In genomic region chr4:134494780-134495545, GRCm38 (mm10) we compare ENCODE assay signal across 8 mouse cellular contexts. TPM values are rescaled to one million over a fixed set of nuclear protein-coding genes. Genes with fewer than 3 reads are reported as not detected.
DNase-seq lines count a peak whose midpoint lies in the region; ATAC-seq and TF ChIP-seq lines count a peak whose summit lies in the region.
"Had no signal": no experiment of that assay in that cellular context is flagged by ENCODE, and none has a peak within 500 bp of the region (broad histone marks: within the 10 kb centered on the region; RNA-seq: fewer than 3 reads in every experiment).

No protein-coding gene starts in this region.

- H3K4me1 ChIP-seq in neural tube, embryonic 13.5 days (replicated peaks): peaks cover 38% of the 10 kb centered on the region
- H3K4me1 ChIP-seq in neural tube, embryonic 15.5 days: peaks cover 35% of the 10 kb centered on the region
- H3K4me1 ChIP-seq in liver, embryonic 14.5 days (replicated peaks; ENCODE audit: control insufficient read depth in 2 of 2, insufficient read depth in 2 of 2, low read length in 1 of 2): peaks cover 25 to 37% of the 10 kb centered on the region in 2 experiments
- H3K4me1 ChIP-seq in small intestine, adult 2 months (ENCODE audit: control insufficient read depth, insufficient read depth, insufficient read length, low read length): peaks cover 46% of the 10 kb centered on the region

- no peak overlapping the region for H3K4me2 ChIP-seq in neural tube, embryonic 13.5 days
- H3K4me2 ChIP-seq in neural tube, embryonic 15.5 days: no peak overlapping the region
- peak overlapping the region; percentile 11; the same call in 1 of the 2 replicates for H3K4me2 ChIP-seq in liver, embryonic 14.5 days (ENCODE audit: low read depth)

- TF ChIP-seq CTCF in liver, embryonic 14.5 days (IDR thresholded peaks at IDR 0.05; ENCODE audit: low read depth): no peak
- no peak for TF ChIP-seq CTCF in small intestine, adult 2 months (IDR thresholded peaks at IDR 0.05; ENCODE audit: extremely low read depth, insufficient read length, insufficient replicate concordance, low read depth, low read length)

- H3K4me3 ChIP-seq in neural tube, embryonic 13.5 days: no peak overlapping the region
- H3K4me3 ChIP-seq in neural tube, embryonic 15.5 days (replicated peaks): no peak overlapping the region
- no peak overlapping the region for H3K4me3 ChIP-seq in liver, embryonic 14.5 days (ENCODE audit: insufficient read depth in 1 of 2, low read depth in 2 of 2, low read length in 2 of 2)
- no peak overlapping the region for H3K4me3 ChIP-seq in small intestine, adult 2 months (ENCODE audit: low read depth, low read length)
- H3K4me3 ChIP-seq: erythroblast, embryonic 14.5 days had no signal

- peak; percentile 41 for DNase-seq in embryo, embryonic 11 days
- DNase-seq in liver, embryonic 14.5 days (ENCODE audit: low read depth in 3 of 3, low spot score in 3 of 3): peak in 1 of 3 experiments; percentile 46
- DNase-seq in adipocyte (ENCODE audit: low spot score): no peak
- no peak for DNase-seq in layer of hippocampus, postnatal 14 days (ENCODE audit: low spot score in 2 of 2)

- no peaks in the 10 kb centered on the region for H3K36me3 ChIP-seq in neural tube, embryonic 13.5 days
- H3K36me3 ChIP-seq in neural tube, embryonic 15.5 days: no peaks in the 10 kb centered on the region
- H3K36me3 ChIP-seq in liver, embryonic 14.5 days (replicated peaks; ENCODE audit: control insufficient read depth, insufficient read depth, low read depth): no peaks in the 10 kb centered on the region
- no peaks in the 10 kb centered on the region for H3K36me3 ChIP-seq in small intestine, adult 2 months (ENCODE audit: control insufficient read depth, insufficient read depth, low read length)

- no peak overlapping the region for H3K9ac ChIP-seq in neural tube, embryonic 13.5 days
- H3K9ac ChIP-seq in neural tube, embryonic 15.5 days (replicated peaks): no peak overlapping the region
- no peak overlapping the region for H3K9ac ChIP-seq in liver, embryonic 14.5 days (replicated peaks)

- H3K9me3 ChIP-seq in neural tube, embryonic 13.5 days: no peaks in the 10 kb centered on the region
- no peaks in the 10 kb centered on the region for H3K9me3 ChIP-seq in neural tube, embryonic 15.5 days (replicated peaks)
- H3K9me3 ChIP-seq in liver, embryonic 14.5 days (ENCODE audit: control insufficient read depth, low read length): no peaks in the 10 kb centered on the region; the same call in 1 of the 2 replicates

- H3K27ac ChIP-seq in neural tube, embryonic 13.5 days (replicated peaks): peak overlapping the region; percentile 25; the same call in 1 of the 2 replicates
- H3K27ac ChIP-seq in neural tube, embryonic 15.5 days (replicated peaks): no peak overlapping the region
- H3K27ac ChIP-seq in liver, embryonic 14.5 days: no peak overlapping the region
- H3K27ac ChIP-seq in small intestine, adult 2 months (ENCODE audit: insufficient read depth, low read depth, low read length): peak overlapping the region; percentile 60

- no peak for TF ChIP-seq POLR2A in small intestine, adult 2 months (IDR thresholded peaks at IDR 0.05; ENCODE audit: low read depth, low read length)

- ATAC-seq in neural tube, embryonic 13.5 days (ENCODE audit: low read depth): no peak
- no peak for ATAC-seq in neural tube, embryonic 15.5 days (ENCODE audit: low FRiP score)
- peak; percentile 43 for ATAC-seq in liver, embryonic 14.5 days (ENCODE audit: insufficient read depth)

- 67% methylated on average over 16 of the region's 16 CpGs for WGBS in neural tube, embryonic 13.5 days
- 62% methylated on average over 16 of the region's 16 CpGs for WGBS in neural tube, embryonic 15.5 days
- WGBS in liver, embryonic 14.5 days (ENCODE audit: insufficient replicate concordance): 12% methylated on average over 16 of the region's 16 CpGs
- 53% methylated on average over 16 of the region's 16 CpGs for WGBS in small intestine, adult 2 months

- no peaks in the 10 kb centered on the region for H3K27me3 ChIP-seq in neural tube, embryonic 13.5 days
- no peaks in the 10 kb centered on the region for H3K27me3 ChIP-seq in neural tube, embryonic 15.5 days (replicated peaks)
- no peaks in the 10 kb centered on the region; the same call in 1 of the 2 replicates for H3K27me3 ChIP-seq in liver, embryonic 14.5 days (ENCODE audit: control insufficient read depth, insufficient read depth, low read length)
- no peaks in the 10 kb centered on the region for H3K27me3 ChIP-seq in small intestine, adult 2 months (ENCODE audit: control insufficient read depth, insufficient read depth, low read length)

- TF ChIP-seq EP300 in liver, embryonic 14.5 days (IDR thresholded peaks at IDR 0.05; ENCODE audit: low read depth): no peak; the same call in 1 of the 2 replicates

RNA-seq across cellular contexts. Expression of gene Paqr7, which starts 1.5 kb away (rescaled TPM):
- 19.5 and 23.3 TPM in 2 replicates for polyA plus RNA-seq in neural tube, embryonic 13.5 days (2015; fragmentation: Nextera tagmentation; extraction: Ambion mirVana)
- 30.5 and 35.2 TPM in 2 replicates for polyA plus RNA-seq in neural tube, embryonic 15.5 days (2015; fragmentation: Nextera tagmentation; extraction: Ambion mirVana)
- 4.1 and 5.7 TPM in 2 replicates for polyA plus RNA-seq in liver, embryonic 14.5 days (2012; rRNA removed)
- 1.9 and 2.3 TPM in 2 replicates for polyA plus RNA-seq in liver, embryonic 14.5 days (2014; fragmentation: Nextera tagmentation; extraction: Ambion mirVana)
- 31.2 and 45.7 TPM in 2 replicates for polyA plus RNA-seq in small intestine, adult 2 months (2012; rRNA removed)
- total RNA-seq in layer of hippocampus, postnatal 14 days (2021): 10 to 100 TPM; 47.7 to 54.8 TPM
- polyA plus RNA-seq: erythroblast, embryonic 14.5 days had no signal

RNA-seq across cellular contexts. Expression of gene Aunip, which starts 15.8 kb away (rescaled TPM):
- polyA plus RNA-seq in neural tube, embryonic 13.5 days (2015; fragmentation: Nextera tagmentation; extraction: Ambion mirVana): 2.3 TPM in 2 replicates
- polyA plus RNA-seq in neural tube, embryonic 15.5 days (2015; fragmentation: Nextera tagmentation; extraction: Ambion mirVana): 1.8 and 5.4 TPM in 2 replicates
- polyA plus RNA-seq in liver, embryonic 14.5 days (2012; rRNA removed): 13.5 and 21.0 TPM in 2 replicates
- polyA plus RNA-seq in liver, embryonic 14.5 days (2014; fragmentation: Nextera tagmentation; extraction: Ambion mirVana): 7.6 and 10.2 TPM in 2 replicates
- 0.08 and 0.44 TPM in 2 replicates for polyA plus RNA-seq in small intestine, adult 2 months (2012; rRNA removed)
- total RNA-seq in layer of hippocampus, postnatal 14 days (2021): under 1 TPM; 0.31 to 0.69 TPM

RNA-seq across cellular contexts. Expression of gene Stmn1, which starts 26.8 kb away (rescaled TPM):
- polyA plus RNA-seq in neural tube, embryonic 13.5 days (2015; fragmentation: Nextera tagmentation; extraction: Ambion mirVana): 6,082 and 6,118 TPM in 2 replicates
- polyA plus RNA-seq in neural tube, embryonic 15.5 days (2015; fragmentation: Nextera tagmentation; extraction: Ambion mirVana): 4,048 and 4,915 TPM in 2 replicates
- polyA plus RNA-seq in liver, embryonic 14.5 days (2012; rRNA removed): 46.2 and 104 TPM in 2 replicates
- polyA plus RNA-seq in liver, embryonic 14.5 days (2014; fragmentation: Nextera tagmentation; extraction: Ambion mirVana): 404 and 464 TPM in 2 replicates
- 1.9 and 9.8 TPM in 2 replicates for polyA plus RNA-seq in small intestine, adult 2 months (2012; rRNA removed)
- total RNA-seq in layer of hippocampus, postnatal 14 days (2021): 100 to 1,000 TPM; 425 to 454 TPM

RNA-seq across cellular contexts. Expression of gene Mtfr1l, which starts 40.2 kb away (rescaled TPM):
- polyA plus RNA-seq in neural tube, embryonic 13.5 days (2015; fragmentation: Nextera tagmentation; extraction: Ambion mirVana): 165 and 172 TPM in 2 replicates
- 166 and 177 TPM in 2 replicates for polyA plus RNA-seq in neural tube, embryonic 15.5 days (2015; fragmentation: Nextera tagmentation; extraction: Ambion mirVana)
- polyA plus RNA-seq in liver, embryonic 14.5 days (2012; rRNA removed): 27.0 and 28.4 TPM in 2 replicates
- 41.6 and 48.5 TPM in 2 replicates for polyA plus RNA-seq in liver, embryonic 14.5 days (2014; fragmentation: Nextera tagmentation; extraction: Ambion mirVana)
- 39.4 and 55.7 TPM in 2 replicates for polyA plus RNA-seq in small intestine, adult 2 months (2012; rRNA removed)
- 10 to 100 TPM; 73.0 to 77.8 TPM for total RNA-seq in layer of hippocampus, postnatal 14 days (2021)

RNA-seq across cellular contexts. Expression of gene Selenon, which starts 57.0 kb away (rescaled TPM):
- 11.3 and 17.1 TPM in 2 replicates for polyA plus RNA-seq in neural tube, embryonic 13.5 days (2015; fragmentation: Nextera tagmentation; extraction: Ambion mirVana)
- polyA plus RNA-seq in neural tube, embryonic 15.5 days (2015; fragmentation: Nextera tagmentation; extraction: Ambion mirVana): 8.4 and 19.4 TPM in 2 replicates
- 3.6 and 4.6 TPM in 2 replicates for polyA plus RNA-seq in liver, embryonic 14.5 days (2012; rRNA removed)
- polyA plus RNA-seq in liver, embryonic 14.5 days (2014; fragmentation: Nextera tagmentation; extraction: Ambion mirVana): 1.9 and 3.4 TPM in 2 replicates
- polyA plus RNA-seq in small intestine, adult 2 months (2012; rRNA removed): 4.5 and 4.8 TPM in 2 replicates
- total RNA-seq in layer of hippocampus, postnatal 14 days (2021): 10 to 100 TPM; 16.6 to 18.0 TPM

Comparison
In these comparisons a context has a peak if more than half of its experiments do, and no peak if none do; other contexts are left out.
1. H3K27ac ChIP-seq: peak in neural tube, embryonic 13.5 days (single experiment) and small intestine, adult 2 months (single experiment); none in neural tube, embryonic 15.5 days (single experiment) and liver, embryonic 14.5 days (single experiment).